Mouse (Mus musculus): ENCODE measurements around the gene Lhx2. TPM values are rescaled to one million over a fixed set of nuclear protein-coding genes. Genes with fewer than 3 reads are reported as not detected.

Gene Lhx2
- polyA plus RNA-seq, 1 experiment: 0.01 TPM

DNA sequence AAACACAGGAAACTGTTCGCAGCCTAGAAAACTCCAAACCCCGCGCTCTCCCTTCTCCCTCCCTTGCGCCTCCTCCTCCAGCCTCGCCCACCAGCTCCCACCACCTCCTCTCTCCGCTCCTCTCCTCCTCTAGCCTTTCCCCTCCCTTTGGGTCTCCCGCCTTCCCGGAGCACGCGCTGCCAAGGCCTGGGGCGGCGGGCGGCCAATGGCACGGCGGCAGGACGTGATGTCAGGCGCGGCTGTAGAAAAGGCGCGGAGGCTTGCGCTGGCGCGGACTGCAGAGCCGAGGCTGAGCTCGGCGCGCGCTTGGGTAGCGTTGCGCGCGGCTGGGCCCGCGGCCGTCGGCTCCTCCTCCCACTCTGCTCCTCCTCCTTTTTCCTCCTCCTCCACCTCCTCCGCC lies 11.7 kb downstream of the Lhx2 start:
- Histone ChIP-seq H3K27me3 (ENCODE audit: control insufficient read depth) (peaks cover 100% of the 10 kb centered on the region), H3K9me3 (ENCODE audit: control insufficient read depth, low read length) (peaks cover 12% of the 10 kb centered on the region; the same call in 1 of the 2 replicates), H3K36me3 (ENCODE audit: control insufficient read depth) (no peaks in the 10 kb centered on the region), H3K4me3 (replicated peaks) (peak overlapping the region; percentile 26), H3K4me1 (ENCODE audit: control insufficient read depth) (peaks cover 5% of the 10 kb centered on the region)
- TF ChIP-seq GATA1 (IDR thresholded peaks at IDR 0.05; ENCODE audit: low read length) (no peak), TAL1 (IDR thresholded peaks at IDR 0.05; ENCODE audit: low read length) (no peak)

DNA sequence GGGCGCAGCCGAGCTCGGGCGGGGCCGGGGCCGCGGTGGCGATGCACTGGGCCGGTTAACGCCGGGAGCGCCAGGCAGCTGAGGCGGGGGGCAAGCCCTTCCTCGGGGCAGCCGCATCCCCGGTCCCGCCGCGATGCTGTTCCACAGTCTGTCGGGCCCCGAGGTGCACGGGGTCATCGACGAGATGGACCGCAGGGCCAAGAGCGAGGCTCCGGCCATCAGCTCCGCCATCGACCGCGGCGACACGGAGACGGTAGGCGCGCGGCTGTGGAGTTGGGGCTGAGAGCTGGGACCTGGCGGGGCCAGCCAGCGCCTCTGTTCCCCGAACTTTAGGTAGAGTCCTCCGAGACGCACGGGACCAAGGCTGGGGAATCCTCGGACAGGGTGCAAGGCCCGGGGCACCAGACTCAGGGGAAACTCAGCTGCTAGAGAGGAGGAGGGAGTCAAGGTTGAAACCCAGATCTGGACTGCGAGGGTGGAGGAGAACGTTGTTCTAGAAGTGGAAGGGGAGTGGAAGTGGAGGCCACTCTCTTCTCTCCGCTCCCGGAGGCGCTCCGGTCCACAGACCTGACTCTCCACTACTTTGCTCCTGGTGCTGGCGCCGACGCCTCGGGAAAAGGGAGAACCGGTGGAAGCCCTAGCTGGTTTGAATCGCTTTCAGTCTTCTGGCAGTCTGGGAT lies 12.7 kb downstream of the Lhx2 start:
- H3K36me3 ChIP-seq (ENCODE audit: control insufficient read depth): no peaks in the 10 kb centered on the region
- H3K27me3 ChIP-seq (ENCODE audit: control insufficient read depth): peaks cover 100% of the 10 kb centered on the region
- peak overlapping the region; percentile 14 for H3K4me3 ChIP-seq (replicated peaks)
- no peak for TF ChIP-seq TAL1 (IDR thresholded peaks at IDR 0.05; ENCODE audit: low read length)
- no peak for TF ChIP-seq GATA1 (IDR thresholded peaks at IDR 0.05; ENCODE audit: low read length)
- peaks cover 12% of the 10 kb centered on the region; the same call in 1 of the 2 replicates for H3K9me3 ChIP-seq (ENCODE audit: control insufficient read depth, low read length)
- peaks cover 5% of the 10 kb centered on the region for H3K4me1 ChIP-seq (ENCODE audit: control insufficient read depth)

DNA sequence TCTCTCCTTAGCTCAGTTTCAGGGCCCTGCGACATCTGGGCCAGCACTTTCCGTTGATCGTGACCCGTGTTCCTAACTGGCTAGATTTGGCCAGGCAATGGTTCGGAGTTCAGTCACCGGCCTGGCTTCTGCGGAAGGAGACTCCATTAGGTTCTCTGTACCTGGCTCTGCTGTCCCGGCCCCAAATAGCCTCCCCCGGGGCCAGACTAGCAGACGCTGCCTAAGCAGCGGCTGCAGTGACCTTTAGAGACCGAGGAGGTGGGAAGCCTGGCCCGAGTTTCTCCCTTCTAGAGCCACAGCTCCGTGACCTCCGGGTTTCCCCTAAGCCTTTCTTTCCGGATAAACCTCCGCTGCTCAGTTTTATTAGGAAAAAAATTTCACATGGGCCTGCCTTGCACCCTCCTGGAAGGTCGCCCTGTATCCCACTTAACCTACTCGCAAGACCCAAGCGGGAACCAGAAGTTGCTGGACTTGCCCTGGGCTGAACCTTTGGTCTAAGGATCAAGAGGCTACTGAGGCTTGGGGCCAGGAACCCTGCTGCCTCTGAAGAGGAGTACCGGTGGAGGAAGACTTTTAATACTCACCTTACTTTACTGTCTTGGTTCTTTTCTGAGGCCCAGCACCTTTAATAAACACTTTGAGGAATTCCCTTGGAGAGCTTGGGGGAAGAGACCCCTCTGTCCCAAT lies 13.4 kb downstream of the Lhx2 start:
- peaks cover 5% of the 10 kb centered on the region for H3K4me1 ChIP-seq (ENCODE audit: control insufficient read depth)
- peaks cover 12% of the 10 kb centered on the region; the same call in 1 of the 2 replicates for H3K9me3 ChIP-seq (ENCODE audit: control insufficient read depth, low read length)
- no peak for TF ChIP-seq GATA1 (IDR thresholded peaks at IDR 0.05; ENCODE audit: low read length)
- no peak for TF ChIP-seq TAL1 (IDR thresholded peaks at IDR 0.05; ENCODE audit: low read length)
- H3K36me3 ChIP-seq (ENCODE audit: control insufficient read depth): no peaks in the 10 kb centered on the region
- peaks cover 100% of the 10 kb centered on the region for H3K27me3 ChIP-seq (ENCODE audit: control insufficient read depth)
- H3K4me3 ChIP-seq (replicated peaks): no peak overlapping the region

DNA sequence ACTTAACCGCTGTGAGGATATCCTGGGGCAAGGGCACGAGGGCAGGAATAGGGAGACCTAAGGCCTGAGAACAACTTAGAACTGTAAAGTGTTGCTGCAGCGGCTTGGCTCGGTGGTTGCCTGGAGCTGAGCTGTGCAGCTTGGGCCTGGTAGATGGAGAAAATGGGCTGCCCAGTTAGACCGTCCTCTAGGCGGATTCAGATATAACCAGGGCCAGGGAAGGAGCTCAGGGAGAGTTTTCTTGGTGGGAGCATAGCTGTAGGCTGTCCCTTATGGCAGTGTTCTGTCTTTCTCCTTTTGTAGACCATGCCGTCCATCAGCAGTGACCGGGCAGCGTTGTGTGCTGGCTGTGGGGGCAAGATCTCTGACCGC lies 13.9 kb downstream of the Lhx2 start:
- peaks cover 5% of the 10 kb centered on the region for H3K4me1 ChIP-seq (ENCODE audit: control insufficient read depth)
- no peak for TF ChIP-seq GATA1 (IDR thresholded peaks at IDR 0.05; ENCODE audit: low read length)
- TF ChIP-seq TAL1 (IDR thresholded peaks at IDR 0.05; ENCODE audit: low read length): no peak
- peaks cover 100% of the 10 kb centered on the region for H3K27me3 ChIP-seq (ENCODE audit: control insufficient read depth)
- peaks cover 12% of the 10 kb centered on the region; the same call in 1 of the 2 replicates for H3K9me3 ChIP-seq (ENCODE audit: control insufficient read depth, low read length)
- H3K4me3 ChIP-seq (replicated peaks): no peak overlapping the region
- H3K36me3 ChIP-seq (ENCODE audit: control insufficient read depth): no peaks in the 10 kb centered on the region

DNA sequence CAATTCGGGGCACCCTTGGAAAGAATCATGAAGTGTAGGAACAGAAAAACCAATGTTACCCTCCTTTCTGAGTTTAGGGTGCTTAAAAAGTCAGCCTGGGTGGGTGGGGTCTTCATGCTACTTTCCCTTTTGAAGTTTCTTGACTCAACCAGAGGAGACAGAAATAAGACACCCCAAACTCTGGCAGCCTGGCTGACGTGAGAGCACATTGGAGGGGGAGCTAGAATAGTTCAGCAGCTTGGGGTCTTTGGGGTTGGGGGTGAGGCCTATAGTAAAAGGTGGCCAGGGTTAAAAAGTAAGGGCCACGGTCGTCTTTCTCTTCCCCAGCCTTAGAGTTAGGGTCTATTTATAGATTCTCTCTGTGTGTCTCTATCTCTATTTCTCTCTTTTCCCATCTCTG lies 14.6 kb downstream of the Lhx2 start:
- H3K4me3 ChIP-seq (replicated peaks): no peak overlapping the region
- TF ChIP-seq GATA1 (IDR thresholded peaks at IDR 0.05; ENCODE audit: low read length) (no peak), TAL1 (IDR thresholded peaks at IDR 0.05; ENCODE audit: low read length) (no peak)
- H3K4me1 ChIP-seq (ENCODE audit: control insufficient read depth): peaks cover 5% of the 10 kb centered on the region
- no peaks in the 10 kb centered on the region for H3K36me3 ChIP-seq (ENCODE audit: control insufficient read depth)
- H3K27me3 ChIP-seq (ENCODE audit: control insufficient read depth): peaks cover 100% of the 10 kb centered on the region
- peaks cover 12% of the 10 kb centered on the region; the same call in 1 of the 2 replicates for H3K9me3 ChIP-seq (ENCODE audit: control insufficient read depth, low read length)

DNA sequence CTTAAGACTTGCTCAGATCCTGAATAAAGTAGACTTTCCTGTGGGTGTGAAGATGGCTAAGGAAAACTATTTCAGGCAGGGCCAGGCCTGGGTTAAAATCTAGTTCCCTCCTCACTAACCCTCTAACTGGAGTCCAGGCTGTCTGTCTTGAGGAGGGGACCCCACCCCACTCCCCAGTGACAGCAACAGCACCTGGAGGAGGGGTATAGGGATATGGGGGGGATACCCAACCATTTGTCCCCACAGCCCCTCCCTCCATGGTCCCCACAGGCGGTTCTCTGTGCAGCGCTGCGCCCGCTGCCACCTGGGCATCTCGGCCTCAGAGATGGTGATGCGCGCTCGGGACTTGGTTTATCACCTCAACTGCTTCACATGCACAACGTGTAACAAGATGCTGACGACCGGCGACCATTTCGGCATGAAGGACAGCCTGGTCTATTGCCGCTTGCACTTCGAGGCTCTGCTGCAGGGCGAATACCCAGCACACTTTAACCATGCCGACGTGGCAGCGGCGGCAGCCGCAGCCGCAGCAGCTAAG lies 15.2 kb downstream of the Lhx2 start:
- H3K4me3 ChIP-seq (replicated peaks): no peak overlapping the region
- no peaks in the 10 kb centered on the region for H3K36me3 ChIP-seq (ENCODE audit: control insufficient read depth)
- TF ChIP-seq TAL1 (IDR thresholded peaks at IDR 0.05; ENCODE audit: low read length) (no peak), GATA1 (IDR thresholded peaks at IDR 0.05; ENCODE audit: low read length) (no peak)
- H3K27me3 ChIP-seq (ENCODE audit: control insufficient read depth): peaks cover 100% of the 10 kb centered on the region
- H3K4me1 ChIP-seq (ENCODE audit: control insufficient read depth): peaks cover 5% of the 10 kb centered on the region
- H3K9me3 ChIP-seq (ENCODE audit: control insufficient read depth, low read length): peaks cover 12% of the 10 kb centered on the region; the same call in 1 of the 2 replicates

DNA sequence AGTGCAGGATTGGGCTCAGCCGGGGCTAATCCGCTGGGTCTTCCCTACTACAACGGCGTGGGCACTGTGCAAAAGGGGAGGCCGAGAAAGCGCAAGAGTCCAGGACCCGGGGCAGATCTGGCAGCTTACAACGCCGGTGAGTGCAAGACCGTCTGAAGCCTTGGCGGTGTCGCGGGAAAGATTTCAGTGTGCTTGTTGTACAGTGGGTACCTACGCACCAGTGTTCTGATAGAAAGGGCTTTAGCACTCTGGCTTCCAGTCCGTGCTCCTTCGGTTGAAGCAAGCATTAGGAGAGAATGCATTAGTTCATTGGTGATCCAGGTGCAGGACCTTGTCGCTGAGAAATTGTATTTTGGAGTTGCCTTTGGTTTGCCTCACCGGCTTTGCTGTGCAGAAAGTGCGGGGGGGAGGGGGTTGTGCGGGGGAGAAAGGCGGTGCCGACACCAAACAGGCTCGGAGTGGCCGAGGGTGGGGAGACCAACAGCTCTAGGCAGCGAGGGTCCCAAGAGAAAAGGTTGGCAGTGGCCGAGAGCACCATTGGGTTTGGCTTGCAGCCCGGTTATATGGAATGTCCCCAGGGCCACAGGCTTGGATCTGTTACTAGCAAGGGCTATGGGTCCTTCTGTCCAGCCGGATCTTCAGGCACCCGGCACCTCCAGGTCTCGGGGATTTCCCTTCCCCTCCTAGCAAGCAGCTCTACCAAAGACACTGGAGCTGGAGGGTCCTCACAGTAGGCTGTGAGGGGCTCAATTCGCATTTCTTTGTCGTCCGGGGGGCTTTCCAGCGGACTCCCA lies 15.8 kb downstream of the Lhx2 start:
- no peak for TF ChIP-seq TAL1 (IDR thresholded peaks at IDR 0.05; ENCODE audit: low read length)
- TF ChIP-seq GATA1 (IDR thresholded peaks at IDR 0.05; ENCODE audit: low read length): no peak
- peaks cover 12% of the 10 kb centered on the region; the same call in 1 of the 2 replicates for H3K9me3 ChIP-seq (ENCODE audit: control insufficient read depth, low read length)
- no peaks in the 10 kb centered on the region for H3K36me3 ChIP-seq (ENCODE audit: control insufficient read depth)
- H3K4me3 ChIP-seq (replicated peaks): no peak overlapping the region
- H3K4me1 ChIP-seq (ENCODE audit: control insufficient read depth): peaks cover 5% of the 10 kb centered on the region
- peaks cover 100% of the 10 kb centered on the region for H3K27me3 ChIP-seq (ENCODE audit: control insufficient read depth)

DNA sequence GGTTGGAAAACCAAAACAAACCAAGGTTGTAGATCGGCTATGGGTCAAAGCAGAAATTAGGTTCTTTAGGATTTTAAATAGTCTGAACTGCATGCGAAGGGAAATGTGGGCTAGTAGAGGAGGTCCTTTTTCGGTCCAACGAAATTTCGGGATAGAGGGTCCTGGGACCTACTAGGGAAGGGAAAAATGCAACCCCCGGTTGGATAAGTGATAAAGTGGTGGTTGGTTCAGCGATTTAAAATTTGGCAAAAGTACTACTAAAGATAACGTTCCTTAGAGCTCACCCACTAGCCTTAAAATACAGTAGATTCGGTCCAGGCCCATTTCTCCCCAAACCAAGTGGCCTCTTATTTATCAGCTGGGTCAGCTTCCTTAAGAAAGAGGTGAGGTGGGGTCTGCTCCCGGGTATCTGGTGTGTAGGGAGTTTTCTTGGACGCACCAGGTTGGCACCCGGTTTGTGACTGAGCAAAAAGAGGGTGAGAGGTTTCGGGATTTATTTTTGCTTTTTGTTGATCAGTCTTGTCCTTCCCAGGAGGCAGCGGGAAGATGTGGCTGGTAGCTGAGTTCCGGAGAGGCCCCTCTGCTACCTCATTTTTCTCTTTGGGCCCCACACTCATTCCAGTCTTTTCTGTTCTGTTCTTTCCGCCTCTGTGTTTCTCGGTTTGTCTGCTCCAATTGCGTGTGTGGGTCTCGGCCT lies 16.8 kb downstream of the Lhx2 start:
- TF ChIP-seq TAL1 (IDR thresholded peaks at IDR 0.05; ENCODE audit: low read length) (no peak), GATA1 (IDR thresholded peaks at IDR 0.05; ENCODE audit: low read length) (no peak)
- peaks cover 2% of the 10 kb centered on the region for H3K4me1 ChIP-seq (ENCODE audit: control insufficient read depth)

More for the DNA sequence above, 16.8 kb downstream of the Lhx2 start:
- peaks cover 100% of the 10 kb centered on the region for H3K27me3 ChIP-seq (ENCODE audit: control insufficient read depth)
- no peak overlapping the region for H3K4me3 ChIP-seq (replicated peaks)
- peaks cover 12% of the 10 kb centered on the region; the same call in 1 of the 2 replicates for H3K9me3 ChIP-seq (ENCODE audit: control insufficient read depth, low read length)
- H3K36me3 ChIP-seq (ENCODE audit: control insufficient read depth): no peaks in the 10 kb centered on the region
